Mouse (Mus musculus): ENCODE data around the gene Eif5.

DNA sequence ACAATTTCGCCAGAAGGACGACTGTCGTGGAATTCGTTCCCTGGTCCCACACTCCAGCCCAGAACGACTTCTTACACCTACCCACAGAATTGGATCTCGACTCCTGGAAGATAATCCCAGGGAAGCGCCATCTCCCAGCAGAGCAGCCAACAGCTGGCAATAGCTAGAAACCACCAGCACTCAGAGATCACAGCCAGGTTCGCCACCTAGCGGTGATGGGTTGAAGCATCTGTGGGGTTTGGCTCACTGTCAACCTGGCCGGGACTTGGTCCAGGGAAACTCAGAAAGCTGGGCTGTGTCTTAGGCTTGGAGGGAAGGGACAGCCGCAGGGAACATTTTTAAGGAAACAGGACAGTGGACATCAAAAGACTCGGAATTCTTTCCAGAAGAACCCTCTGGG is 32.9 kb upstream of the Eif5 start:
- TF ChIP-seq CTCF (IDR thresholded peaks at IDR 0.05 in 2 of 3, conservative IDR thresholded peaks at IDR 0.05 in 1 of 3; ENCODE audit: control insufficient read depth in 1 of 3, insufficient read depth in 1 of 3, low read depth in 2 of 3, low read length in 3 of 3, poor library complexity in 1 of 3, severe bottlenecking in 1 of 3) (peak; percentile 92 to 99 (median 93)), POLR2AphosphoS2 (IDR thresholded peaks at IDR 0.05; ENCODE audit: low read length) (no peak), ETS1 (IDR thresholded peaks at IDR 0.05; ENCODE audit: low read depth, low read length) (no peak), SMC3 (IDR thresholded peaks at IDR 0.05; ENCODE audit: low read depth, low read length) (peak; percentile 82), BHLHE40 (IDR thresholded peaks at IDR 0.05; ENCODE audit: borderline replicate concordance, low read depth, low read length) (no peak), POLR2AphosphoS5 (IDR thresholded peaks at IDR 0.05; ENCODE audit: borderline replicate concordance, low read depth, low read length) (no peak), SIN3A (IDR thresholded peaks at IDR 0.05; ENCODE audit: low read length) (peak; percentile 33; the same call in 1 of the 2 replicates), MXI1 (IDR thresholded peaks at IDR 0.05; ENCODE audit: low read depth, low read length) (no peak), GABPA (IDR thresholded peaks at IDR 0.05; ENCODE audit: low read depth, low read length) (no peak), POLR2A (IDR thresholded peaks at IDR 0.05; ENCODE audit: control insufficient read depth in 1 of 2, insufficient read depth in 1 of 2, low read depth in 1 of 2, low read length in 2 of 2, poor library complexity in 1 of 2) (no peak), ZNF384 (IDR thresholded peaks at IDR 0.05; ENCODE audit: low read depth, low read length) (no peak)
